Mouse (Mus musculus) left cerebral cortex, adult 8-10 months (tissue): ENCODE measurements around the gene Cald1. TPM values are rescaled to one million over a fixed set of nuclear protein-coding genes. Genes with fewer than 3 reads are reported as not detected.
A peak's percentile ranks its signal among the peaks of the same experiment; 100 is the strongest.

Experiments
- DNase-seq, 2 experiments: peaks; one replicate each; pipeline ENCODE4 v3.0.0; 2022; ENCODE audit warnings: low spot score in 2 of 2
- total RNA-seq, 4 experiments: library from RNA; stranded (reverse); gene quantifications; 2 replicates each; pipeline ENCODE4 v1.2.4; 2022

Cald1 gene
- total RNA-seq, 4 experiments from 2014 or later, result 18.9 to 22.6 (median 20.5) TPM

DNA sequence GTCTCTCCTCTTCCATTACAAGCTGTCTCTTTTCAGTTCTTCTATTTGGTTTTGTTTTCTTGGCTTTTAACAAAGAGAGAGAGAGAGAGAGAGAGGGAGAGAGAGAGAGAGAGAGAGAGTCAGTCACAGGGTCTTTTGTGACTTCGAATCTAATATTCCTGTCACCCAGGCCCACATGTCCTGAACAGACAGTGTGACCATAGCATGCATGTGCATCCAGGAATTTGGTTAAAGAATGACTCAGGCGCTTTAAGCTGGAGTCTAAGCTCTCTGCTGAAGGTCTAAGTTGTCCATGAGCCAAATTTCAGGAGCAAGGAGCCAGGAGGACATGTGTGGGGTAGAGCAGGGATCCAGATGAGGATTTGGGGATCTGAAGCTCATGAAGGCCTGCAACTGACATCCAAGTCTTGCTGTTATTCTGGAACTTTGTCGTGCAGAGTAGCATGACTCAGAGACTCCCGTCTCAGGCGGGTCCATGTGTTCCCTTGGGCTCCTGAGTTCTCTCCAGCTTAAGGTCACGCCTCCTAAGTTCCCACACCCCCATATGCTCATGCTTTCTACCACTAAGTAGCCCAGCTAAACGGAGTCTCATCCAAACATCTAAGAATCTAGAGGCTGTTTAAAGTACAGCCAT lies 152.3 kb downstream of the Cald1 start:
- DNase-seq, result no peak

DNA sequence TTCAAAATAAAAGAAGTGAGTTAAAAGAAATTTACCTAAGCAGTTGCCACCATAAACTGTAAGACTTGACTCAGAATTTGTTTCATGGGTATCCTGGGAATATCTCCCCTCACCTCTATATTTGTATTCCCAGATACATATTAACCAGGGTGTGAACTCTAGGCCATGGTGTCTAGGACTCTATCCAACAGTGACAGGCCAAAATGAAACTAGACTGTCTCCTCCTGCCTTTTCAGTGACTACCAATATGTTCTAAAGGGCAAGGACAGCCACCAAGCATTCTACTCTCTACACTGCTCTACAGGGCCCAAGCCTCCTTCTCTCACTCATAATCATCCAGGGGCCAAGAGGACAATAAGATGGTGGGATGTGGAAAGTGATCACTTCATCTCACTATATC lies 153.3 kb downstream of the Cald1 start:
- DNase-seq, result no peak

DNA sequence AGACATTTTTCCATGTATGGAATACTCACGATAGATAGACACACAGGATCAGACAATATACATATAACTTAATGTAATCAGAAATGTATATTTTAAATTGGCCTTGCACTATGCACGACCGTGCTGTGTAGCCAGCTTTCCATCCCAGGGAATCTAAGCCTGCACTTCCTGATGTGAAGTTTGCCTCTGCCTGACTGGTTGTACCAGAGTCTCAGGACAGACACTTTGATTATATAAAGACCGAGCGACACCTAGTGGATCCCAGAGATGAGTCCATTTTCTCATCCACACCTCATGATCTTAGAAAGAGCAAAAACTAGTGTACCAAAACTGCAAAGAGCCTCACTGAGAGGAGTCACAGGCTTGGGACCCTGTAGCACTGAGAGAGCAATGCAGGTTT lies 156.1 kb downstream of the Cald1 start:
- DNase-seq, result peak; percentile 15 to 28

DNA sequence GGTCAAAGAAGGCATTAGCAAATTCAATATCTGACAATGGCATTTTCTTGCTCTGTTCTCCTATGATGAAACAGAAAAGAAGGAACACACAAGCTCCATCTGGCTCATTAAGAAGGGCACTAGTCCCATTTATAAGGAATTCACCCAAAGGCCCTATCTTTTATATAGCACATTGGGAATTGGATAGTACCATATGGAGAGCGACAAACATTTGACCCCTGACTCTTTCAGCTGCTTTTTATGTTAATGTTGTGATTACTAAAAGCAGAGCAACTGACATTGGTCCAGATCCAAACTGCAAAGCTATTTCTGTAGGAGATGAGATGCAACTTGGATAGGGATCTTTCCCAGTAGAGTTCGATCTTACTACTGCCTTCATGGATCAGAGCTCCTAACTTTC lies 160.0 kb downstream of the Cald1 start:
- DNase-seq, result no peak

DNA sequence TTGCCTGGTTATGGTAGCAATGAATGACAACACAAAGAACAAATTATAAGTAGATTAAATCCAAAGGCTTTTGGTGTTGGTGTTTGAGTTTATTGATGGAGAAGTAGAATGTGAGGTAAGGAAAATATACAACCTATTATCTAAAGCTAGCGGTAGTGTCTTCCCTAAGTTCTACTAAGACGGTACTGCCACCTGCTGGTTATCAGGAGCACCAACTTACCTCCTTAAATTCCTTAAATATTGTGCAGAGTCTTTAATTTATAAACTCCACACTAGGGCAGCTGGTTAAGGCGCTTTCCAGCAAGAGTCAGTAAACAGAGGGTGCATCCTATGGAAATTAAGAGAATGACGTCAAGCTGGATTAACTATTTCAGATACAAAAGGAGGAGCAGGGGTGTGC lies 161.7 kb downstream of the Cald1 start:
- no peak for DNase-seq

DNA sequence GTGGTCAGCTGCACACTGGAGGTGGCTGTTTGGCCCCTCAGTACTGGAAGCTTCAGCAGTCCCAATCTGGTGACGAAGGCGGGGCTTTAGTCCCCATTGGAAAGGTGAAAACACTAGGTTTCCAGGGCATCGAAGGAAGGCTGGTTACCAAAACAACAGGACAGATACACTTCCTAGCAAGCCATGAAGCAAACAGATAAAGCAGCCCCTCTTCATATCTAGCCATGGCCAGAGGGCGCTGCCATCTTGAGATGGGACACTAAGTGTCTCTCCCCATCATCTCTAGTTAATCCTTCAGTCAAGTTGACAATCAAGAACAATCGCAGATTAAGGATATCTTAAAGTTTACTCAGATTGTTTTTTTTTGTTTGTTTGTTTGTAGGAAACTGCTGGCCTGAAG lies 167.4 kb downstream of the Cald1 start:
- DNase-seq, result no peak

DNA sequence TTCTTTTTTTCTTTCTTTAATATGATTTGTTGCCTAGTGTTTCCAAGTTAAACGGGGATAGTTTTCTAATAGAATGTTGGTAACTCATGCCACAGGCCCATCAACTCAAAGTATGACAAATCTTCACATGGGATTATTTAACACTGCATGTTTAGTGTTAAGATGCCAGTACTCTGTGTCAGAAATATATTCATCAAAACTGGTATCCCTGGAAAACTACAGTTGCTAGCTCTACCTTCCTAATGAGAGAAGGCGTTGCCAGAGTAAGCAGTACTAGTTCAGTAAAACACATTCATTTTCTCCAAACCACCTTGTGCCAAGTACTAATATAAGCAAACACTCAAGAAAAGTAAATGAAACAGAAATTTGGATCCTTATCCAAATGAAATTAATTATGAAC lies 171.7 kb downstream of the Cald1 start:
- no peak for DNase-seq

DNA sequence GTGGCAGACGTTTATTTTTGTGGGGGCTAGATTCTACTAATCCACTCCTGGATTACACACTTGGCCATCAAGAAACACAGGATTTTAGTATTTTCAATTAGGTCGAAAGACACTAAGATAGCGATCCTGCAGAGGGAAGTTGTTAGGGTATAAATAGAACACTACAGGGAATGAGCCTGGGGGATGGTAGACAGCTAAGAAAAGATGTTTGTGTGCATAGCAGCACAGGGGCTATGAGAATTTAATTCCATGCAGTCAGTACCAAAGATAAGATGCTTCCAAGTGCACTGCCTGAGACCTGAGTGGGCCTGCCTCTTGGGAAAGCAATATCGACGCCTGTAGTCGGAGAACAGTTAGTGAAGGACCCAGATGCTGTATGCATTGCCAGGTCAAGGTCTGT lies 172.2 kb downstream of the Cald1 start:
- no peak for DNase-seq

DNA sequence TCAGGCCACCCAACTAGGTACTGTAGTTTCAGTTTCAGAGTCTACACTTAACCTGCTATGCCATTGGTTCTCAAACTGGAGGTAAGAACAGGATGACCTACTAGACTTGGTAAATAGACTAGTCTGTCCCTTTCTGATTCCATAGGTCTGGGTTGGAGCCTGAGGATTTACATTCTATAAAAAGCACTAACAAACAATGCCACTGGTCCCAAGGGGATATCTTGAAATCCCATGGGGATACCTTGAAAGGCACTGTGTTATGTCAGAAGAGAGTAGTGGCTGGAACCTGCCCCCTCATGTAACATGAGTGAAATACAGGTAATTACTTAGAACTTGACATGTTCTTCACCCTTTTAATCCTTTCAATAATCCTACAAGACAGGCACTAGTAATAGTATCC lies 178.1 kb downstream of the Cald1 start:
- DNase-seq, result no peak

DNA sequence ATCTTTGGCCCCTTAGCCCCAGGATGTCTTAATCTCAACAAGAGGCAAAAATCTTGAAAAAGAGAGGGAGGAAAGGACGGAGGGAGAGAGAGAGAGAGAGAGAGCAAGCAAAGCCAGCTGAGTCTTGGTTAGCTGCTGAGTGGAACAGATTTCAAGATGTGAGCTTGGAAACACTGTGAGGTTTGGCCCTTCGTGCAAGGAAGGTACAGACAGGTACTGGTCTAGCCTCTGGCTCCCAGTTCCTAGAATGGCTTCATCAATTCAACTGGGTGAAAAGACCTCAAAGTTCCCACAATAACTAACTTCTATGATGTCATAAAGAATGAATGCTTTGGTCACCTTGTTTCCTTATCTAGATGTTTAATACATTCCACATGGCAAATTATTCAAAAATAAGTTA lies 178.8 kb downstream of the Cald1 start:
- no peak for DNase-seq

DNA sequence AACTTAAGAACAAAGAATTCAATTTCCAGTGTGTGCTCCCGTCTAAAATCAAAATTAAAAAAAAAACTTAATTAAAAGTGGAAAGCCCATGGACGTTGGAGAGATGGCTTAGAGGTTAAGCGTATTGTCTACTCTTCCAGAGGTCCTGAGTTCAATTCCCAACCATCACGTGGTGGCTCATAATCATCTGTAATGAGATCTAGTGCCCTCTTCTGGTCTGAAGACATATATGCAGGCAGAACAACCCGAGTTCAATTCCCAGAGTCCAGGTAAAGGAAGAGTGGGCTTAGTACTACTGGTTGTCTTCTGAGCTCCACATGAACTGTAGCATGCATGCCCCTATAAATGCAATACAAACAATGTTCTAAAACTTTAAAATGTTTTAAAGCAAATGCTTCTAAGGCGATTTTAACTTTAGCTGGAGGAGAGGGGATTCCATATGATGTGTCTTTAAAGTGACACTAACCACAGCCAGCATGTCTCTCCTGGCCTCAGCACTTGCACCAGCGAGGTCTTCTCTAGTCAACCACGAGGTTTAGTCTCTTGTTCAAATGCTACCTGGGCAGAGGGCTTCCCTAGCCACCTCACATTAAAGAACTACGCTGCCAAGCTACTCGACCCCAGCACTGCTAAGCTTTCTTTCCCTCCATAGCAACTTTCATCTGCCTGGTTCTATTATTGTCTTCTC lies 179.8 kb downstream of the Cald1 start:
- DNase-seq, result no peak

DNA sequence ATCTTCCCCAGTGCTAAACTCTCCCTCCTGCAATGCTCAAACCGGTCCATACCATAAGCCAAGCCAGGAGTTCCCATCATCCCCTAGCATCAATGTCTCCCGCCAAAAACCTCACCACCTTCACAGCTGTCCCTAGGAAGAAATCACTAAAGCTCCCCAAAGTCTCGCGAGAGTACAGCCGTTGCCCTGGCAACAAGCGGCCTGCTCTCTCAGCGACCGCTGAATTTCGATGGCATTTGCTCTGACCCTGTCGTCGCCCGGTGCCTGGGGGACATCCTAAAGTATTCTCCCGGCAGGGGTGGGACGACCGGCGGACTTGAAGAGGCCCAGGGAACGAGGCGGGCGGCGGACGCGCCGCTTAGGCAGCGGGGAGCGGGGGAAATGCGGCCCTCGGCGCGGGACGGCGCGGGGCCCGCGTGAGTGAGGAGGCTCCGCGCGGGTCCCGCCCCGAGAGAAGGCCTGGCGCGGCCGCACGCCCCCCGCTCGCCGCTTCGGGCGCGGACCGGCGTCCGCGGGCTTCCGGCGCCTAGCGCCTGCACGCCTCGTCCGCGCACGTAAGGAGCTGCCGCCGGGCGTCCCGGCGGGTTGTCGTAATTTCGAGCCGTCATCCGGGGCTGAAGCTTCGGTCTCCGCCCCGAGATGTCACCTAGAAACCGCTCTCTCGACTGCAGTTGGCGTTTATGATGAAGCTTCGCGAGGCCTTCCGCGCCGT lies 182.1 kb downstream of the Cald1 start, which contains the start of gene Agbl3:
TSS of gene Agbl3 (plus strand) at position 202 of the 712 bp plus-strand sequence.
- DNase-seq, result peak; percentile 89 to 94

DNA sequence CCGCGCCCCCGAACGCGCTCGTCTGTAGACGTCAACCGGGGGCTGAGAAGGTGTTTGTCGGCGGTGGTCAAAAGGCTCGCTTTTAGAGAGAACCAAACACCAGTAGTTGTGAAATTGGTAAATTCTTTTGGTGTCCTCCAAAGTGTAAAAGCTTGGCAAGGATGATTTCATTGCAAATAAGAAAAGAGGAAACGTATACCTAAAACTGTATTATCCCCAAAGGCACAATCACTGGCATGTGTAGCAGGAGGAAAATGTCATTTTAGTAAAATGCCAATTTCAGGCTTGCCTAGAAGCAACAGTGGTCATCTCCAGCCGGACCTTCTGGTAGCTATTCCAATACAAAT lies 182.6 kb downstream of the Cald1 start:
- no peak for DNase-seq

DNA sequence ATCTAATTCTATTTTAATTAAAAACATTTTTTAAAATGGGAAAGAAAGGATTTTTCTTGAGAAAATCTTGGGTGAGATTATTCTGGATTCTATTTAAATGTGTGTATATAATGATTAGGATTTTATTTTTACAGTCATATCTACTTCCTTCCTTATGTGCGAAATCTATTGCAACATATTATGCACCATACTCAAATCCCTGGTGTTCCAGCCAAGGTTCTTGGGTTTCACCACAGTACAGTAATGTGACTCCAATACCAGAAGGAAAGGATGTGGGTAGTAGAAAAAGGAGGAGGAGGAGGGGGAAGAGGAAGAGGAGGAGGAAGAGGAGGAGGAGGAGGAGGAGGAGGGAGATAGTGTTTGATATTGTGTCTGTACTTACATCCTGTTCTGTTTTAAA lies 184.2 kb downstream of the Cald1 start:
- DNase-seq, result no peak

DNA sequence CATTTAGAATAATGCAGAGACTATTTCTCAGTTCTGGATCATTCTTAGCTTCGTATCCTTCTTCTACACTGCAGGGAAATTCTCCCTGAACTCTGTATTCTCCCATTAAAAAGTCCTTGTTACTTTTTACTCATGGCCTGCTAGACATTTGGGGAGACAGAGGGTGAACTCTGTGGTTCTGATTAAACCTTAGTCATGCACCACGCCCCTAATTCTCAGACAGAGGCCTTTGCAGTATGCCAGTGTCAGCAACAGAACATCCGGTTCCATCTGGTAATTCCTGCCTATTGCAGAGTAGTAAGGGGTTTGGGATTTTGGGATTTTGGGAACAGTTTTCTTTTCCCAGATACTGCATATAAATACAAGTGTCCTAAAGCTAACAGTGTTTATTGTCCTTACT lies 198.6 kb downstream of the Cald1 start:
- DNase-seq, result no peak

DNA sequence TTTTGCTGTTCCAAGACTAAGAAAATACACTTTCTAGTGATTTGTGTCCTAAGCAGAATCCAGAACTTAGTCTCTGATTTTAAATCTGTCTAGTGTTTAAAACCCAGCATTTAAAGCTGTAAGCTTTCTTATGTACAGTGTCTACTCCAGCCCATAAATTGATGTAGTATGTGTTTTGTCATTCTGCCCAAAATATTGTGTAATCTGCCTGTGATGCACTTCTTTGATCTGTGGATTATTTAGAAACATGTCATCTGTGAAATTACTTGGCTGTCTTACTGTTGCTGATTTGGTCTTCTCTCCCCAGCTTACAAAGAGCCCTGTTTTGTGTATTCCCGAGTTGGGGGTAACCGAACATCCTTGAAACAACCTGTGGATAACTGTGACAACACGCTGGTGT lies 199.6 kb downstream of the Cald1 start:
- no peak for DNase-seq

DNA sequence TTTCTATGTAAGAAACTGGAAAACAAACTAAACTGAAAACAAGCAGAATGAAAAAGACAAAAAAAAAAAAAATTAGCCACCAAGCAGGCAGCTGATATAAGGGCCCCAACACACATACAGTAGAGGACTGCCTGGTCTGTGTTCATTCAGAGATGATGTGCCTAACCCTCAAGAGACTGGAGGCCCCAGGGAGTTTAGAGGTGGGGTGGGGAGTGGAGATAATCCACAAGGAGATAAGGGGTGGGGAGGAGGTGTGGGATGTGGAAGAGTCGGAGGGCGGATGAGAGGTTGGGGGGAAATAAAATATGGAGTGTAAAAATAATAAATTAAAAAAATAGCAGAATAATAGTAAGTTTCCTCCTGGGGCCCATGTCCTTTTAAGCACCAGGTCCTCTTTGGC lies 207.3 kb downstream of the Cald1 start:
- no peak for DNase-seq

DNA sequence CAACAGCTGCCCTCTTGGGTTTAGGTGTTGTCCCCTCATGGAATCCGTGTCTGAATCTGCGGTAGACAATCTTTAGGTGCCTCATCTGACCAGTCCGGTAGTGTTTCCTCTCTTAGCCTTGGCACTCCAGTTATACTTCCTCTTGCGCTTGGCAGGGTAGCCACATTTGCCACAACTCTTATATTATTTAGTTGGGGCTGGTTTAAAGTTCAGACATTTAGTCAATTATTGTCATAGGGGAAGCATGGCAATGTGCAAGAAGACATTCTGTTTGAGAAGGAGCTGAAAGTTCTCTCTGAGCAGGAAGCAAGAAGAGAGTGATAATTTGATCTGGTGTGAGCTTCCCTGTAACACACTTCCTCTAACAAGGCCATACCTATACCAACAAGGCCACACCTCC lies 212.4 kb downstream of the Cald1 start:
- DNase-seq, result no peak

DNA sequence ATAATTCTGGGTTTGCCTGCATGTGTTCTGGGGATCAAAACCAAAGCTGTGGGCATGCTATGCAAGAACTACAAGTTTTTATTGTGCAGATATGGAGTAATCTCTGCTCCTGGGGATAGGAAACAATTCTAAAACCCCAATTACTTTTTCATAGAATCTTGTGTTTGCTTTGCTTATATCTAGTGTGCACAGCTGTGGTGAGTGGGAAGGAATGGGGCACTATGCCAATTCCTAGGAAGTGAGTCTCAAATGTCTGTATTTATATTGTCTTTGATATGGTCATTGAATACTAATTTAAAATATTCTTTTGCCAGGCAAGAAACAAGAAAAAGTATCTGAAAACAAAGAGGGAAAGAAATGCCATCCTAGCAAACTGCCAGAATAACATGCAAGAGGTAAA lies 226.1 kb downstream of the Cald1 start:
- DNase-seq, result peak in 1 of 2 experiments; percentile 8
